Mouse (Mus musculus) testis, postnatal 14 days (tissue): ENCODE data around the gene Psma7.
A peak's percentile ranks its signal among the peaks of the same experiment; 100 is the strongest.

Source experiments
- DNase-seq: peaks from one replicate; pipeline ENCODE4 v3.0.0; 2021; ENCODE audit warnings: low spot score

The Psma7 gene

GRCm38 (mm10) chr2:180042256-180042857 is at the start of gene Psma7, which contains the start of gene Ss18l1:
Gene Psma7 (minus strand): TSS chr2:180042433.
Gene Ss18l1 (plus strand): TSS chr2:180042509.
- peak; percentile 88 for DNase-seq

GRCm38 (mm10) chr2:180090285-180090684 is 48.1 kb upstream of the Psma7 start:
- DNase-seq, result no peak

GRCm38 (mm10) chr2:180087472-180087871 is 45.2 kb upstream of the Psma7 start:
- no peak for DNase-seq

- no peak for DNase-seq
These were observed 44.4 kb upstream of the Psma7 start for GRCm38 (mm10) chr2:180086637-180087027.

GRCm38 (mm10) chr2:180085926-180086636 is 43.8 kb upstream of the Psma7 start:
- no peak for DNase-seq

GRCm38 (mm10) chr2:180084565-180084964 is 42.3 kb upstream of the Psma7 start:
- DNase-seq, result no peak

GRCm38 (mm10) chr2:180083063-180083462 is 40.8 kb upstream of the Psma7 start:
- no peak for DNase-seq

GRCm38 (mm10) chr2:180080680-180081079 is 38.4 kb upstream of the Psma7 start:
- no peak for DNase-seq

GRCm38 (mm10) chr2:180077622-180078021 is 35.4 kb upstream of the Psma7 start:
- no peak for DNase-seq

- DNase-seq, result no peak
These were observed 30.7 kb upstream of the Psma7 start for GRCm38 (mm10) chr2:180072886-180073285.

GRCm38 (mm10) chr2:180071671-180072070 is 29.4 kb upstream of the Psma7 start:
- DNase-seq, result no peak

GRCm38 (mm10) chr2:180070481-180071453 is 28.5 kb upstream of the Psma7 start, which contains the start of gene Mtg2:
Gene Mtg2 (plus strand): TSS chr2:180070588.
- peak; percentile 92 for DNase-seq

- no peak for DNase-seq
These were observed 27.7 kb upstream of the Psma7 start for GRCm38 (mm10) chr2:180069770-180070480.

GRCm38 (mm10) chr2:180063338-180064131 is 21.3 kb upstream of the Psma7 start:
- DNase-seq, result no peak

- DNase-seq, result no peak
These were observed 10.8 kb upstream of the Psma7 start for GRCm38 (mm10) chr2:180053001-180053400.

- no peak for DNase-seq
These were observed 9.9 kb upstream of the Psma7 start for GRCm38 (mm10) chr2:180051986-180052733.

- DNase-seq, result peak; percentile 60
These were observed 8.8 kb upstream of the Psma7 start for GRCm38 (mm10) chr2:180050986-180051385.

- no peak for DNase-seq
These were observed 5.9 kb upstream of the Psma7 start for GRCm38 (mm10) chr2:180047980-180048635.

GRCm38 (mm10) chr2:180047580-180047979 is 5.3 kb upstream of the Psma7 start:
- DNase-seq, result no peak

- no peak for DNase-seq
These were observed 3.0 kb upstream of the Psma7 start for GRCm38 (mm10) chr2:180045283-180045682.
